Mouse (Mus musculus) thymus, postnatal 14 days (tissue): Measurements from ENCODE around the gene Fam71d.
A peak's percentile ranks its signal among the peaks of the same experiment; 100 is the strongest.

Source experiments
- DNase-seq: peaks from one replicate; pipeline ENCODE4 v3.0.0; 2021

Fam71d gene

GRCm38 (mm10) chr12:78691325-78691724 lies at the start of gene Fam71d:
Gene Fam71d (plus strand): TSS chr12:78691535.
- DNase-seq = no peak

GRCm38 (mm10) chr12:78643691-78644090 lies 47.6 kb upstream of the Fam71d start:
- no peak for DNase-seq

GRCm38 (mm10) chr12:78645282-78645681 lies 46.1 kb upstream of the Fam71d start:
- no peak for DNase-seq

GRCm38 (mm10) chr12:78659718-78660304 lies 31.5 kb upstream of the Fam71d start:
- DNase-seq = no peak

GRCm38 (mm10) chr12:78678101-78678806 lies 13.1 kb upstream of the Fam71d start:
- DNase-seq = no peak

- no peak for DNase-seq
These were observed 12.5 kb upstream of the Fam71d start for GRCm38 (mm10) chr12:78678807-78679189.

GRCm38 (mm10) chr12:78681048-78681447 lies 10.3 kb upstream of the Fam71d start:
- DNase-seq = no peak

- no peak for DNase-seq
These were observed 9.1 kb upstream of the Fam71d start for GRCm38 (mm10) chr12:78682279-78682678.

GRCm38 (mm10) chr12:78685669-78686215 lies 5.6 kb upstream of the Fam71d start:
- DNase-seq = no peak

GRCm38 (mm10) chr12:78688876-78689275 lies 2.5 kb upstream of the Fam71d start:
- DNase-seq = no peak

GRCm38 (mm10) chr12:78693281-78693680 lies 1.9 kb downstream of the Fam71d start:
- no peak for DNase-seq

GRCm38 (mm10) chr12:78717783-78718182 lies 26.4 kb downstream of the Fam71d start:
- DNase-seq = no peak

GRCm38 (mm10) chr12:78727723-78728122 lies 36.4 kb downstream of the Fam71d start:
- DNase-seq = no peak

GRCm38 (mm10) chr12:78739633-78740032 lies 48.3 kb downstream of the Fam71d start:
- DNase-seq = no peak

- DNase-seq = no peak
These were observed 49.0 kb downstream of the Fam71d start for GRCm38 (mm10) chr12:78740289-78740688.

GRCm38 (mm10) chr12:78746226-78746625 lies 54.9 kb downstream of the Fam71d start:
- no peak for DNase-seq

- no peak for DNase-seq
These were observed 56.1 kb downstream of the Fam71d start for GRCm38 (mm10) chr12:78747406-78747805.

GRCm38 (mm10) chr12:78748113-78748512 lies 56.8 kb downstream of the Fam71d start:
- DNase-seq = no peak

- DNase-seq = peak; percentile 98
These were observed 57.4 kb downstream of the Fam71d start, which contains the start of gene Mpp5 for GRCm38 (mm10) chr12:78748557-78749377. Gene Mpp5 (plus strand): TSS chr12:78748907.

- DNase-seq = peak; percentile 59
These were observed 58.1 kb downstream of the Fam71d start for GRCm38 (mm10) chr12:78749378-78749801.

- peak; percentile 8 for DNase-seq
These were observed 70.6 kb downstream of the Fam71d start for GRCm38 (mm10) chr12:78761979-78762378.

GRCm38 (mm10) chr12:78769031-78769713 lies 77.8 kb downstream of the Fam71d start:
- DNase-seq = no peak

GRCm38 (mm10) chr12:78773211-78773610 lies 81.9 kb downstream of the Fam71d start:
- no peak for DNase-seq
